Mouse (Mus musculus): ENCODE measurements around the gene Scp2d1.

DNA sequence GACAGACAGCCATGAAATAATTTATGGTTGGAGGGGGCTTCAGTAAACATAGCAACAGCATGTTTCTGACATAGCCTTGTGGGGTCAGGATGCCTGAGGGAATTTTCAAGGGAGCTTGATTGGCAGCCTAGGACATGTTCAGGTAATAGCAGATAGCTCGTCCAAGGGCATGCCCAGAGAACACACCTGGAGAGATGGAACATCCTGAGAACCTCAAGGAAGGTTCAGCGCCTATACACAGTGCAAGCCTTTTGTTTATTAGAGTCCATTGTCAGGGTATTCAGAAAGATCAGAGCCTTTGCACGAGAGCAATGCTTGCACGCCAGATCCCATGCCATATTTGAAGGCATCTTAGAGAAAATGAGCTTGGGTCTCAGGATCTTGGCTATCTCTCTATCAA, 47.8 kb upstream of the Scp2d1 start:
- TF ChIP-seq POLR2A (IDR thresholded peaks at IDR 0.05; ENCODE audit: insufficient read depth, low read length): no peak
- TF ChIP-seq CTCF (IDR thresholded peaks at IDR 0.05; ENCODE audit: low read depth, low read length): no peak

Data from ES-Bruce4 (cell line).